Mouse (Mus musculus): ENCODE data around the gene Robo1. TPM values are rescaled to one million over a fixed set of nuclear protein-coding genes. Genes with fewer than 3 reads are reported as not detected.
A peak's percentile ranks its signal among the peaks of the same experiment; 100 is the strongest.
"Not testable (repeated sequence)": the region's sequence is repeated elsewhere in the genome, so short reads cannot be mapped to it uniquely, and the experiment has no call there.

Gene Robo1
- polyA plus RNA-seq, 1 experiment from 2014 or later = 91.8 TPM

GRCm38 (mm10) chr16:72553713-72554112, 245.6 kb downstream of the Robo1 start:
- no peak for ATAC-seq (ENCODE audit: low FRiP score, low TSS enrichment)
- peaks cover 9% of the 10 kb centered on the region for H3K4me1 ChIP-seq (ENCODE audit: control insufficient read depth, insufficient read depth, low read length)
- no peaks in the 10 kb centered on the region for H3K36me3 ChIP-seq (ENCODE audit: control insufficient read depth, insufficient read depth, low read length)
- no peak overlapping the region for H3K27ac ChIP-seq (replicated peaks; ENCODE audit: low read depth, low read length)
- no peaks in the 10 kb centered on the region for H3K9me3 ChIP-seq (ENCODE audit: control insufficient read depth, low read length)
- H3K9ac ChIP-seq (replicated peaks; ENCODE audit: low read length) = no peak overlapping the region
- 10% methylated on average over 5 of the region's 5 CpGs for WGBS
- no peak for DNase-seq
- no peak overlapping the region for H3K4me3 ChIP-seq (replicated peaks; ENCODE audit: low read depth, low read length)
- no peaks in the 10 kb centered on the region for H3K27me3 ChIP-seq (ENCODE audit: control insufficient read depth, insufficient read depth, low read length)
- H3K4me2 ChIP-seq (ENCODE audit: low read length) = no peak overlapping the region

- 36% methylated on average over 2 of the region's 2 CpGs for WGBS
- peaks cover 11% of the 10 kb centered on the region for H3K4me1 ChIP-seq (ENCODE audit: control insufficient read depth, insufficient read depth, low read length)
- not testable (repeated sequence) for H3K4me2 ChIP-seq (ENCODE audit: low read length); H3K27ac ChIP-seq (replicated peaks; ENCODE audit: low read depth, low read length); H3K9ac ChIP-seq (replicated peaks; ENCODE audit: low read length); H3K36me3 ChIP-seq (ENCODE audit: control insufficient read depth, insufficient read depth, low read length); H3K27me3 ChIP-seq (ENCODE audit: control insufficient read depth, insufficient read depth, low read length); ATAC-seq (ENCODE audit: low FRiP score, low TSS enrichment); H3K9me3 ChIP-seq (ENCODE audit: control insufficient read depth, low read length); DNase-seq; H3K4me3 ChIP-seq (replicated peaks; ENCODE audit: low read depth, low read length)
Observed at GRCm38 (mm10) chr16:72562149-72562548, 254.0 kb downstream of the Robo1 start.

GRCm38 (mm10) chr16:72563196-72563963, 255.3 kb downstream of the Robo1 start:
- peak overlapping the region; percentile 21; the same call in 1 of the 2 replicates for H3K27ac ChIP-seq (replicated peaks; ENCODE audit: low read depth, low read length)
- H3K9ac ChIP-seq (replicated peaks; ENCODE audit: low read length) = no peak overlapping the region; the same call in 1 of the 2 replicates
- ATAC-seq (ENCODE audit: low FRiP score, low TSS enrichment) (no peak; the same call in 1 of the 2 replicates), DNase-seq (peak; percentile 33)
- peak overlapping the region; percentile 32 for H3K4me2 ChIP-seq (ENCODE audit: low read length)
- no peaks in the 10 kb centered on the region for H3K27me3 ChIP-seq (ENCODE audit: control insufficient read depth, insufficient read depth, low read length)
- no peaks in the 10 kb centered on the region for H3K36me3 ChIP-seq (ENCODE audit: control insufficient read depth, insufficient read depth, low read length)
- H3K4me3 ChIP-seq (replicated peaks; ENCODE audit: low read depth, low read length) = no peak overlapping the region
- H3K9me3 ChIP-seq (ENCODE audit: control insufficient read depth, low read length) = no peaks in the 10 kb centered on the region
- peaks cover 11% of the 10 kb centered on the region for H3K4me1 ChIP-seq (ENCODE audit: control insufficient read depth, insufficient read depth, low read length)
- WGBS = 25% methylated on average over 15 of the region's 15 CpGs

GRCm38 (mm10) chr16:72575171-72575570, 267.1 kb downstream of the Robo1 start:
- Histone ChIP-seq H3K4me2 (ENCODE audit: low read length) (no peak overlapping the region), H3K4me3 (replicated peaks; ENCODE audit: low read depth, low read length) (no peak overlapping the region), H3K9me3 (ENCODE audit: control insufficient read depth, low read length) (no peaks in the 10 kb centered on the region), H3K9ac (replicated peaks; ENCODE audit: low read length) (no peak overlapping the region), H3K27me3 (ENCODE audit: control insufficient read depth, insufficient read depth, low read length) (no peaks in the 10 kb centered on the region), H3K4me1 (ENCODE audit: control insufficient read depth, insufficient read depth, low read length) (no peaks in the 10 kb centered on the region), H3K27ac (replicated peaks; ENCODE audit: low read depth, low read length) (no peak overlapping the region), H3K36me3 (ENCODE audit: control insufficient read depth, insufficient read depth, low read length) (no peaks in the 10 kb centered on the region)
- DNase-seq (no peak), ATAC-seq (ENCODE audit: low FRiP score, low TSS enrichment) (no peak)
- WGBS = 98% methylated on average over 1 of the region's 1 CpGs

- WGBS = 62% methylated on average over 7 of the region's 7 CpGs
Observed at GRCm38 (mm10) chr16:72576956-72577355, 268.9 kb downstream of the Robo1 start.

GRCm38 (mm10) chr16:72584454-72585159, 276.5 kb downstream of the Robo1 start:
- 42% methylated on average over 11 of the region's 11 CpGs for WGBS
- Histone ChIP-seq H3K4me3 (replicated peaks; ENCODE audit: low read depth, low read length) (no peak overlapping the region), H3K9ac (replicated peaks; ENCODE audit: low read length) (no peak overlapping the region), H3K4me2 (ENCODE audit: low read length) (no peak overlapping the region), H3K27me3 (ENCODE audit: control insufficient read depth, insufficient read depth, low read length) (no peaks in the 10 kb centered on the region), H3K27ac (replicated peaks; ENCODE audit: low read depth, low read length) (0 out of 2 replicates have a peak overlapping the region, but pooled peaks have one; percentile 37), H3K36me3 (ENCODE audit: control insufficient read depth, insufficient read depth, low read length) (no peaks in the 10 kb centered on the region), H3K4me1 (ENCODE audit: control insufficient read depth, insufficient read depth, low read length) (peaks cover 8% of the 10 kb centered on the region; the same call in 1 of the 2 replicates), H3K9me3 (ENCODE audit: control insufficient read depth, low read length) (no peaks in the 10 kb centered on the region)
- DNase-seq = peak; percentile 46
- ATAC-seq (ENCODE audit: low FRiP score, low TSS enrichment) = peak; percentile 14; the same call in 1 of the 2 replicates

More at GRCm38 (mm10) chr16:72576956-72577355, 268.9 kb downstream of the Robo1 start:
- no peaks in the 10 kb centered on the region for H3K36me3 ChIP-seq (ENCODE audit: control insufficient read depth, insufficient read depth, low read length)
- DNase-seq (no peak), ATAC-seq (ENCODE audit: low FRiP score, low TSS enrichment) (no peak)
- H3K9me3 ChIP-seq (ENCODE audit: control insufficient read depth, low read length) = no peaks in the 10 kb centered on the region
- H3K27ac ChIP-seq (replicated peaks; ENCODE audit: low read depth, low read length) = no peak overlapping the region
- no peak overlapping the region for H3K9ac ChIP-seq (replicated peaks; ENCODE audit: low read length)
- H3K4me1 ChIP-seq (ENCODE audit: control insufficient read depth, insufficient read depth, low read length) = no peaks in the 10 kb centered on the region
- H3K4me3 ChIP-seq (replicated peaks; ENCODE audit: low read depth, low read length) = no peak overlapping the region
- H3K4me2 ChIP-seq (ENCODE audit: low read length) = no peak overlapping the region
- H3K27me3 ChIP-seq (ENCODE audit: control insufficient read depth, insufficient read depth, low read length) = no peaks in the 10 kb centered on the region

GRCm38 (mm10) chr16:72585160-72585813, 277.2 kb downstream of the Robo1 start:
- H3K9me3 ChIP-seq (ENCODE audit: control insufficient read depth, low read length) = no peaks in the 10 kb centered on the region
- no peaks in the 10 kb centered on the region for H3K27me3 ChIP-seq (ENCODE audit: control insufficient read depth, insufficient read depth, low read length)
- no peaks in the 10 kb centered on the region for H3K36me3 ChIP-seq (ENCODE audit: control insufficient read depth, insufficient read depth, low read length)
- H3K9ac ChIP-seq (replicated peaks; ENCODE audit: low read length) = no peak overlapping the region
- peak overlapping the region; percentile 37; the same call in 1 of the 2 replicates for H3K27ac ChIP-seq (replicated peaks; ENCODE audit: low read depth, low read length)
- peaks cover 8% of the 10 kb centered on the region; the same call in 1 of the 2 replicates for H3K4me1 ChIP-seq (ENCODE audit: control insufficient read depth, insufficient read depth, low read length)
- ATAC-seq (ENCODE audit: low FRiP score, low TSS enrichment) = peak; percentile 85
- H3K4me2 ChIP-seq (ENCODE audit: low read length) = no peak overlapping the region
- DNase-seq = peak; percentile 61
- WGBS = 31% methylated on average over 3 of the region's 3 CpGs
- no peak overlapping the region for H3K4me3 ChIP-seq (replicated peaks; ENCODE audit: low read depth, low read length)

- no peaks in the 10 kb centered on the region for H3K9me3 ChIP-seq (ENCODE audit: control insufficient read depth, low read length)
Observed at GRCm38 (mm10) chr16:72587376-72588072, 279.4 kb downstream of the Robo1 start.

More at GRCm38 (mm10) chr16:72587376-72588072, 279.4 kb downstream of the Robo1 start:
- Histone ChIP-seq H3K4me3 (replicated peaks; ENCODE audit: low read depth, low read length) (no peak overlapping the region), H3K27ac (replicated peaks; ENCODE audit: low read depth, low read length) (no peak overlapping the region), H3K27me3 (ENCODE audit: control insufficient read depth, insufficient read depth, low read length) (no peaks in the 10 kb centered on the region), H3K9ac (replicated peaks; ENCODE audit: low read length) (no peak overlapping the region), H3K4me1 (ENCODE audit: control insufficient read depth, insufficient read depth, low read length) (peaks cover 8% of the 10 kb centered on the region; the same call in 1 of the 2 replicates), H3K4me2 (ENCODE audit: low read length) (no peak overlapping the region), H3K36me3 (ENCODE audit: control insufficient read depth, insufficient read depth, low read length) (no peaks in the 10 kb centered on the region)
- ATAC-seq (ENCODE audit: low FRiP score, low TSS enrichment) (no peak), DNase-seq (no peak)
- WGBS = 51% methylated on average over 3 of the region's 3 CpGs

All from midbrain, embryonic 14.5 days (tissue).